Mouse (Mus musculus) midbrain, postnatal 0 days (tissue): ENCODE data around the gene Sf3a1. TPM values are rescaled to one million over a fixed set of nuclear protein-coding genes. Genes with fewer than 3 reads are reported as not detected.
A peak's percentile ranks its signal among the peaks of the same experiment; 100 is the strongest.

ENCODE experiments used
- ATAC-seq: fragments of 200-750 bp; cut with Nextera tagmentation; 2 replicates; pipeline ENCODE4 v1.8.0; 2017; ENCODE audit warnings: moderate number of reproducible peaks, mild to moderate bottlenecking, moderate TSS enrichment, moderate library complexity; ENCODE audit not compliant: low FRiP score
- DNase-seq: peaks from one replicate; pipeline ENCODE4 v3.0.0-alpha.2; 2015; ENCODE audit warnings: low spot score
- H3K27ac ChIP-seq: fragments of 300-500 bp; sonication (generic); 2 replicates; pipeline ENCODE4 v1.5.1; 2014; ENCODE audit warnings: low read depth, mild to moderate bottlenecking, low read length, mixed read lengths
- H3K27me3 ChIP-seq: fragments of 300-500 bp; sonication (generic); 2 replicates; pipeline ENCODE4 v1.6.1; 2014; ENCODE audit warnings: low read length, control low read depth, mixed read lengths; ENCODE audit not compliant: insufficient read depth
- H3K36me3 ChIP-seq: fragments of 300-500 bp; sonication (generic); 2 replicates; pipeline ENCODE4 v1.6.1; 2014; ENCODE audit warnings: low read length, control low read depth, mixed read lengths; ENCODE audit not compliant: insufficient read depth
- H3K4me1 ChIP-seq: fragments of 300-500 bp; sonication (generic); 2 replicates; pipeline ENCODE4 v1.6.1; 2014; ENCODE audit warnings: mild to moderate bottlenecking, control low read depth, antibody characterized with exemption, low read length, mixed read lengths; ENCODE audit not compliant: insufficient read depth
- H3K4me2 ChIP-seq: fragments of 300-500 bp; sonication (generic); 2 replicates; pipeline ENCODE4 v1.6.1; 2014; ENCODE audit warnings: low read depth, mild to moderate bottlenecking, low read length, mixed read lengths; ENCODE audit not compliant: poor library complexity, severe bottlenecking
- H3K4me3 ChIP-seq: fragments of 300-500 bp; sonication (generic); 2 replicates; pipeline ENCODE4 v1.5.1; 2014; ENCODE audit warnings: low read depth, mild to moderate bottlenecking, low read length, moderate library complexity
- H3K9ac ChIP-seq: fragments of 300-500 bp; sonication (generic); replicated peaks from 2 replicates; pipeline ENCODE4 v1.6.1; 2014; ENCODE audit warnings: mild to moderate bottlenecking, low read length, moderate library complexity, mixed read lengths; ENCODE audit not compliant: poor library complexity, severe bottlenecking
- H3K9me3 ChIP-seq: fragments of 300-500 bp; sonication (generic); 2 replicates; pipeline ENCODE4 v1.6.1; 2016; ENCODE audit warnings: low read length, control low read depth
- CTCF ChIP-seq: IDR thresholded peaks from 2 replicates; pipeline ENCODE4 v1.5.1; 2016; ENCODE audit warnings: antibody characterized with exemption, mild to moderate bottlenecking
- WGBS: fragments of 180-500 bp; shearing (Covaris S2); extraction: QIAGEN DNeasy Blood & Tissue Kit; methylation state at CpG from one replicate; pipeline ENCODE4 v1.1.7; 2014; 5-methylcytosine and 5-hydroxymethylcytosine counted together
- polyA plus RNA-seq: library from polyadenylated mRNA; unstranded; fragments of >200 nt; fragmentation: Nextera tagmentation; extraction: Ambion mirVana; gene quantifications from 2 replicates; pipeline ENCODE4 v1.2.1, GENCODE M21; 2015
- total RNA-seq: library from RNA; depleted of rRNA; stranded (reverse); fragments of >200 nt; gene quantifications from 2 replicates; pipeline ENCODE4 v1.2.3, GENCODE M21; 2014

The Sf3a1 gene
- total and polyA plus RNA-seq, 2 experiments from 2014 or later, result 37.3 to 49.6 TPM

DNA sequence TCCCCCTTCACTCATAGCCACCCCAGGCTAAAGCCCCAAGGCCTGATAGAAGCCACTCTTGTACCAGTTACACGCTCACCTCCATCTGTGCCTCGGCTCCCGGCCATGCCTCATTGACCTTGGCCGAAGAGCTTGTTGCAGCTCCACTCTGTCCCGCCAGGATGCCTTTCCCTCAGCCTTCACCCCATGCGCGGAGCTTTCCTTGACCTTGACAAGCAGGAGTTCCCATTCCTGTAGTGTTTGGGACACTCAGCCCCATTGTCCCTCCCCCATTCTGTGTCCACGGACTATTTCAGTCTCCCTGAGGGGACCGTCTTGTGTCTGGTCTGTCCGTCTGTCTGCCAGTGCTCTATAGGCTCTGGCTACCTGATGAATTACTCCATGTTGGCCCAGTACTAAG, 53.0 kb downstream of the Sf3a1 start:
- Histone ChIP-seq H3K9ac (no peak overlapping the region), H3K4me2 (no peak overlapping the region), H3K36me3 (peaks cover 67% of the 10 kb centered on the region), H3K4me1 (no peaks in the 10 kb centered on the region), H3K27me3 (peaks cover 11% of the 10 kb centered on the region), H3K27ac (no peak overlapping the region), H3K9me3 (no peaks in the 10 kb centered on the region), H3K4me3 (no peak overlapping the region)
- 95% methylated on average over 10 of the region's 10 CpGs for WGBS
- ATAC-seq (no peak), DNase-seq (no peak)
- no peak for TF ChIP-seq CTCF

- peaks cover 57% of the 10 kb centered on the region for H3K36me3 ChIP-seq
- no peaks in the 10 kb centered on the region for H3K4me1 ChIP-seq
- H3K4me2 ChIP-seq, result no peak overlapping the region
- no peaks in the 10 kb centered on the region for H3K9me3 ChIP-seq
- WGBS, result 98% methylated on average over 14 of the region's 14 CpGs
- no peak for ATAC-seq
- H3K27ac ChIP-seq, result no peak overlapping the region
- no peak for DNase-seq
- H3K9ac ChIP-seq, result no peak overlapping the region
- no peak for TF ChIP-seq CTCF
- no peak overlapping the region for H3K4me3 ChIP-seq
- H3K27me3 ChIP-seq, result peaks cover 15% of the 10 kb centered on the region
Measured at GRCm38 (mm10) chr11:4214572-4214971, 54.4 kb downstream of the Sf3a1 start.

- ATAC-seq (no peak), DNase-seq (no peak)
- Histone ChIP-seq H3K27me3 (peaks cover 15% of the 10 kb centered on the region), H3K4me3 (no peak overlapping the region), H3K9ac (no peak overlapping the region), H3K27ac (no peak overlapping the region), H3K9me3 (no peaks in the 10 kb centered on the region), H3K4me2 (no peak overlapping the region), H3K36me3 (peaks cover 53% of the 10 kb centered on the region), H3K4me1 (no peaks in the 10 kb centered on the region)
- TF ChIP-seq CTCF, result no peak
- WGBS, result 85% methylated on average over 10 of the region's 10 CpGs
Measured at GRCm38 (mm10) chr11:4215061-4215460, 54.9 kb downstream of the Sf3a1 start.

- Histone ChIP-seq H3K9ac (no peak overlapping the region), H3K4me2 (no peak overlapping the region), H3K4me3 (no peak overlapping the region), H3K4me1 (no peaks in the 10 kb centered on the region), H3K27ac (peak overlapping the region; percentile 26), H3K9me3 (no peaks in the 10 kb centered on the region), H3K36me3 (peaks cover 41% of the 10 kb centered on the region), H3K27me3 (peaks cover 15% of the 10 kb centered on the region)
- peak; percentile 40 for DNase-seq
- TF ChIP-seq CTCF, result no peak
- 74% methylated on average over 9 of the region's 9 CpGs for WGBS
- peak; percentile 18; the same call in 1 of the 2 replicates for ATAC-seq
Measured at GRCm38 (mm10) chr11:4216248-4217000, 56.3 kb downstream of the Sf3a1 start.

GRCm38 (mm10) chr11:4217914-4218629, 57.9 kb downstream of the Sf3a1 start, which contains the start of gene Castor1:
Gene Castor1 (plus strand): TSS chr11:4218225.
- H3K4me1 ChIP-seq, result no peaks in the 10 kb centered on the region
- ATAC-seq, result peak; percentile 19; the same call in 1 of the 2 replicates
- TF ChIP-seq CTCF, result no peak
- H3K9ac ChIP-seq, result 0 out of 2 replicates have a peak within 1 kb of the TSS, but pooled peaks have one; percentile 36
- DNase-seq, result peak; percentile 76
- peak within 1 kb of the TSS; percentile 35 for H3K4me3 ChIP-seq
- 3% methylated on average over 56 of the region's 56 CpGs for WGBS
- H3K36me3 ChIP-seq, result peaks cover 25% of the 10 kb centered on the region
- H3K27me3 ChIP-seq, result peaks cover 15% of the 10 kb centered on the region
- peak within 1 kb of the TSS; percentile 43 for H3K27ac ChIP-seq
- peak within 1 kb of the TSS; percentile 65 for H3K4me2 ChIP-seq
- H3K9me3 ChIP-seq, result no peaks in the 10 kb centered on the region

DNA sequence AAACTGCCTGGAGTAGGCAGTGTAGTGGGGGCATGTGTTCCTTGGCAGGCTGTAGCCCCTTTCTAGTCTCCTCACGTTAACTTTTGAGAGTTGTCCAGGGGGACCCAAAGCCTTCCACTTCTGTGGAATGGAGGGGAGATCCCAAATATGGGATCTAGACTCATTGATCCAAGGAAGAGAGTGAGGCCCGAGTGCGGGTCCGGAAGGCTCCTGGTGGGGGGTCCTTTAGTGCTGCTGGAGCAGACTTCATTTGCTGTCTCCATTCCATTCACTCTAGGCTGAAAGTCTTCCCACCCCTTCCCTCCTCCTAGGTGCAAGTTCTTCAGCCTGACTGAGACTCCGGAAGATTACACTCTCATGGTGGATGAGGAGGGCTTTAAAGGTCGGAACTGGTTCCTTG, 58.5 kb downstream of the Sf3a1 start:
- ATAC-seq, result no peak
- 0 out of 2 replicates have a peak overlapping the region, but pooled peaks have one; percentile 36 for H3K9ac ChIP-seq
- H3K4me2 ChIP-seq, result peak overlapping the region; percentile 65
- peak overlapping the region; percentile 43 for H3K27ac ChIP-seq
- peaks cover 15% of the 10 kb centered on the region for H3K27me3 ChIP-seq
- no peak for TF ChIP-seq CTCF
- 3% methylated on average over 6 of the region's 6 CpGs for WGBS
- peaks cover 19% of the 10 kb centered on the region for H3K36me3 ChIP-seq
- H3K4me1 ChIP-seq, result no peaks in the 10 kb centered on the region
- H3K4me3 ChIP-seq, result peak overlapping the region; percentile 35
- DNase-seq, result no peak
- no peaks in the 10 kb centered on the region for H3K9me3 ChIP-seq
